Mouse (Mus musculus) bone marrow macrophage, adult 2 months (primary cell): Measurements from ENCODE around the gene Isoc2a.

Experiments used
- CTCF ChIP-seq: IDR thresholded peaks from 2 replicates; pipeline ENCODE4 v1.5.1; 2012; ENCODE audit warnings: low read depth, mild to moderate bottlenecking, low read length, moderate library complexity
- POLR2A ChIP-seq: IDR thresholded peaks from 2 replicates; pipeline ENCODE4 v1.6.1; 2012; ENCODE audit warnings: mild to moderate bottlenecking, low read depth, low read length, borderline replicate concordance

- TF ChIP-seq POLR2A = no peak
- TF ChIP-seq CTCF = no peak
Measured at GRCm38 (mm10) chr7:4859418-4859978, 17.5 kb upstream of the Isoc2a start.
